Mouse (Mus musculus) thymus, postnatal 0 days (tissue): ENCODE data around the gene Noxo1. TPM values are rescaled to one million over a fixed set of nuclear protein-coding genes. Genes with fewer than 3 reads are reported as not detected.
"Not testable (repeated sequence)": the region's sequence is repeated elsewhere in the genome, so short reads cannot be mapped to it uniquely, and the experiment has no call there.

ENCODE experiments used
- DNase-seq: peaks from one replicate; pipeline ENCODE4 v3.0.0-alpha.2; 2015; ENCODE audit warnings: low spot score
- polyA plus RNA-seq: library from polyadenylated mRNA; unstranded; fragments of >200 nt; fragmentation: Nextera tagmentation; extraction: Ambion mirVana; gene quantifications from 2 replicates; pipeline ENCODE4 v1.2.1, GENCODE M21; 2015

Noxo1 gene
- polyA plus RNA-seq: 2.3 and 3.0 TPM in 2 replicates

DNA sequence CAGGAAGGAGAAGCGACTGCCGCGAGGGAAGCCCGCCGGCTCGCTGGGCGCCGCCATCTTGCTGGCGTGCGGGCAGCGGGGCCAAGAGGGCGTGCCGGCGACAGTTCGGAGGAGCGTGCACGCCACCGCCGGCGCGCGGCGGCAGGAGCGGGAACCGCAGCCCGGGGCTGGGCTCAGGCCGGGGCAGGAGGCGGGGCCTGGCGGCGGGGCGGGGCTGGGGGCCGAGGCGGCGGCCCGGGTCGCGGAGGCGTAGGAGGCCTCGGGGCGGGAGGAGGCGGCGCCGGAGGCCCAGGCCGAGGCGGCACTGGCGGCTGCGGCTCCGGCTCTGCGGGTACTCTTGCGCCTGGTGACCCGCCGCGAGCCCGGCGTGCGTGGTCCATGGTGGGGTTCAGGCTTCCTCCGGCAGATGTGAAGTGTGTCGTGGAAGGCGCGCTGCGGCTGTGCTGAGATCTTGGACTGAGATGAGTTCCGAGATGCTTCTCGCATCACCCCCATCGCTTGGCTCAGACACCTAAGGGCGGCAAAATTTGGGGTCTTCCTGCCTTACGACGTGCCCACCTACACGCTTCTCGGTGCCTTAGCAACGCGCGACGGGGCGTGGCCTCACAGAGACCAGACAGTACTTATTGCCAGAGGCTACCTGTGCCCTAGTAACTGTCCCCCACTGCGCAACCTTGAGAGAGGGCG is at the start of gene Noxo1, which contains the start of gene Gfer:
TSS of gene Noxo1 (plus strand) at position 224 of the 687 bp plus-strand sequence.
TSS of gene Gfer (minus strand) at position 146 of the 687 bp plus-strand sequence.
- DNase-seq: peak; percentile 79

DNA sequence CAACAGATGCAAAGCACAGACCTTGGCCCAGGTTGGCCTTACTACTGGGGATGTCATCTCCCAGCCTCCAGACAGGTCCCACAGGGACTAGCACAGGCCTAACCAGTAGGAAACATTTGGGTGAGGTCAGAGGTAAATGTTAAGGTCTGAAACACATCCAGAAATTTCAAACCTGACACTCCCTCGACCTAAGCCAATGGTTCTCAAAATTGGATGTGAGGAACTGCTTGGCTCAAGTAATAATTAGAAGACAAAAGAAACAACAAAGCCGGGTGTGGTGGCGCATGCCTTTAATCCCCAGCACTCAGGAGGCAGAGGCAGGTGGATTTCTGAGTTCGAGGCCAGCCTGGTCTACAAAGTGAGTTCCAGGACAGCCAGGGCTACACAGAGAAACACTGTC is 49.7 kb upstream of the Noxo1 start:
- DNase-seq: no peak

DNA sequence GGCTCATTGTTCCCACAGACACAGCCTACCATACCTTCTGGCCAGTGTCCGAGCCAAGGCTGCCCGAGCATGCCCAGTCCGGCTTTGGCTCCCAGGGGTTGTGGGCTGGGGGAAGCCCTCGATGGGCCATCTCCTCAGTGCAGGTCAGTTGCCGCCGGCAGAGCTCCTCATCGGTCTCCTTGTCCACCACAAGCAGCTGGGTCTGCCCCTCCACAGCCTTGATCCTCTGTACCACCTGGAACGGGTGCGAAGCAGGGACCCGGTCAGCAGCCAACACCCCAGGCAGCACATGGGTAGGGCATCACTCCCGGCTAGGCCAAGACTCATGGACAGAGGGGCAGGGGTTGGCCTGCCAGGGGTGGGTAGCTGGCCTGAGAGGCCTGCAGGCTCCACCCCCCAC is 48.5 kb upstream of the Noxo1 start:
- no peak for DNase-seq

DNA sequence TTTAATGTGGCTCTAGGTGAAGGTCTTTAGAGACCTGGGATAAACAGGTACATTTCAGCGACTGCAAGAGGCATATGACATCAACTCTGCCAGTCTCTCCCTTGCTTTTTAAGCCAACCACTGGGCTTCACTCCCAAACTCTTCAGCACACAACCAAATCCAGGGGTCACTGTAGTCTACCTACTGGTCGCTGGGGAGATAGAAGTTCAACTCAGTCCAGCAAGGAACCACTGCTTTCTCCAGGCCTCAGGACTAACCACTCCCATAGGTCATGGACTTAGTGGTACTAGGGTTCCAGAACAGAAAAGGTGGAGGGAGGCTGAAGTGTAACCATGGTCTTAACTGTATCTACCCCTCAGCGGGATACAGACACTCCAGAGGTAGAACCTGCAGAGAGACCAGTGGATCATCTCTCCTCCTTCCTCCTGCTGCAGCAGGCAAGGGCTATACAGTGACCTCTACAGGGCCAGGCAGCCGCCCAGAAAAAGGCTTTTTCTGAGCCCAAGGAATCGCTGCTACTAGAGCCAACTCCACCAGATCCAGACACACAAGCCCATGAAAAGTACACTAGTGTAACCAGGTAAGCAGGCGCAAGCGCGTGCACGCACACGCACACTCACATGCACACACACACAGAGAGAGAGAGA is 47.2 kb upstream of the Noxo1 start:
- no peak for DNase-seq

DNA sequence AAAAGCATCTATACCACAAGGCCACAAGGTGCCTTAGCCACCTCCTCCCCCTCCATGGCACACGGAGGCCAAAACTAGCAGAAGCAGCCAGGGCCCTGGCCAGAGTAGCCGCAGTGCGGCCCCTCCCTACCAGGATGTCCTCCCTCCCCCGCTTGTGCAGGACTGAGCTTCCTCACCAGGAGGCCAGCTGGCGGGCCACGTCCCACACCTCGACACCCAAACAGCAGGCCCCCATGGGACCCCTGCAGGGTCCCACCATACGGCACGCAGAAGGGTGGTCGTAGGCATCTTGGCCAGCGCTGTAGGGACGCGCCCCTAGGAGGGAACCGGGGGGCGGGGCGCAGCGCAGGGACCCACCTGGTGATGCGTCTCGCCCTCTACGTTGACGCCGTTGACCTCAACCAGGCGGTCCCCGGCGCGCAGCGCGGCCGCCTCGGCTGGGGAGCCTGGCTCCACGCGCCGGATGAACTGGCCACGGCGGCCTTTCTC is 46.4 kb upstream of the Noxo1 start:
- DNase-seq: no peak

DNA sequence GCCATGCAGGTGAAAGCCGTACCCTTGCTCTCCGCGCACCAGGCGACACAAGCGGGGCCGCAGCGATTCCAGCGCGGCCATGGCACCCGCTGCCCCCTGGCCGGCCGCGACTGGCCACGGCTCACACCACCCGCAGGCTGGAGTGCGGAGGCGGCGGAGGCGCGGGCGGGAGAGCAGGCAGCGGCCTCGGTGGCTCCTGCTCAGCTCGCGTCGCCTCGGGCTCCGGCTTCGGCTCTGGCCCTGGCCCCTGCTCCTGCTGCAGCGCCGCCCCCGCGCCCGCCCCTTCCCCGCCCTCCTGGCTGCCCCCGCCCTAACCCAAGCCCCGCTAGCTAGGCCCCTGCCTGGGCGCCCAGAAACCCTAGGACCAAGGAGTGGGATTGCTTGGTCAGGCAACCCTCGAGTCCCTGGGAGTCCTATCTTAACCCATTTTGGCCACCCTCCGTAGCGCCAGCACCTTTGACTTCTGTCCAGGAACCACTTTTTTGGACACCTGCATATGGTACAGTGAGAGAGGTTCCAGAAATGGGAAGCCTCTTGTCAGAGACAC is 45.9 kb upstream of the Noxo1 start, which contains the start of gene Slc9a3r2:
TSS of gene Slc9a3r2 (minus strand) at position 258 of the 547 bp plus-strand sequence.
- DNase-seq: peak; percentile 27

DNA sequence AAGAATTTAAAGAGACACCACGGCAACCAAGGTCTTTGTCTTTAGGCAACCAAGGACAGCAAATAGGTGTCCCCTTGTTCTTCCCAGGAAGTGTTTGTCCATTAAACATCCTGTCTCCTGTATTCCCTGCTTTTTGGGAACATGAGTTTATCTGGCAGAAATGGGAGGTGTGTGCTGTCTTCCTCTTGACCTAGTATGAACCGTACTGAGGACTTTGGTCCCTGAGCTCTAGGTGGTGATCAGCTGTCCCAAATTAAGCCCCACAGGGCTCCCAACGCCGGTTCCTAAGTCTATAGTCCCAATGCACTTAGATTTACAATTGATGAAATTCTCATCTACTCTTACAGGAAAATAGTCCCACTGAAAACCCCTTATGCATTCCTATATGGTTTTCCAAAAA is 45.3 kb upstream of the Noxo1 start:
- DNase-seq: no peak

DNA sequence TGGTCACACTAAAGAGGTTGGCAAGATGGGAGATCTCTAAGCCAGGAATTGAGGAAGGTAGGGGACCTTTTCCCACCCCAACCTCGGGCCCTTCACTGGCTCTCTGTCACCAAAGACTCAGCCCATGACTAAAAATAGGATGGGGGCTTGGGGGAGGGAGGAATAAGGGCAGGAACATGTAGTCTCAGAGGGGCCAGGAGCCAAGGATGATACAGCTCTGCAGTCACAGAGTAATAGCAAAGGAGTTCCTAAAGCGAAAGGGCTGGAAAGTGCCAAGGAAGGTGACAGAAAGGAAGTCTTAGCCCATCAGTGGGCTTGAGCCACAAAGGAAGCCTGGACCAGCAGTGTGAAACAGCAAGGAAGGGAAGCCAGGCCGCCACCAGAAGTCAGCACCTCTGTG is 44.2 kb upstream of the Noxo1 start:
- no peak for DNase-seq

DNA sequence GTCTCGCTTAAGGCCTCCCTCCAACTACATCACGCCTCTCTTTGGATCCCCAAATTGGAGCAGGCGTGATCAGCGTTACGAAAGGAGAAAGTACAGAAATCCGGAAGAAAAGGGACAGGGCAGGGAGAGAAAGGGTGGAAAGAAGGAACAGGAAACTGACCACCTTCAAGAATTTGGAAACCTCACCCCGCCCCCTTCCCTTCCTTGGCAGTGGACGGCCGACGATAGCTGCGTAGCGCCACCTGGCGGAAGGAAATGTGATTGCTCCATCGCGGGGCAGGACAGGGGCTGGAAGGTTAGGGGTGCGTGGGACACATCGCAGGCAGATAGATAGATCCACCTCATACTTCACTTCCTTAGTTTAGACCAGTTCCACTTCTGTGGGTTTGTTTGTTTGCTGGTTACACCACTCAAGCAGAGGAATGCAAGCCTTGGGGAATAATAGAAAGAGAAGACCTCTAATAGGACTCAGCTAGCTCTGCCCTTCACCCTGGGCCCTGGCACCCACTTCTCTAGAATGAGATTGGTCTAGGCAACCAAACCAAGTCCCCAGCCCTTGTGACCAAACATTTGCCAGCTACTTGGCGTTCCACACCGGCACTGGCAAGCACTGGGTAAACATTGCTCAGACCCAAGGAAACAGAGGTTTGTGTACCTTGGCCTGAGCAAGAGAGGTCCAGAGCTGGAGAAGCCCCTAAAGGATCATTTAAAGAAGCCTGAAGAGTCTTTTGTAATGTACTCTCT is 41.9 kb upstream of the Noxo1 start:
- DNase-seq: peak; percentile 81

DNA sequence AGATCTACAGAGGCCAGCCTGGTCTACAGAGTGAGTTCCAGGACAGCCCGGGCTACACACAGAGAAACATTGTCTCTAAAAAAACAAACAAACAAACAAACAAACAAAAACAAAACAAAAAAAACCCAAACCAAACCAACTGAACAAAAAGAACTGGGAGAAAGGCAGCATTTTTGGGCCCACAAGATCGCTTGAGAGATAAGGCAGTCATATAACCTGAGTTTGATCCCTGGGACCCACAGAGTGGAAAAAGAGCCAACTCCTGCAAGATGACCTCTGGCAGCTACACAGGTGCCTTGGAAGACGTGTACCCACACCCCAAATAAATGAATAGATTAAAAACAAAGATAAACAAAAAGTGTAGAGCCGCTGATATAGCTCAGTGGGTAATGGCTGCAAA is 41.1 kb upstream of the Noxo1 start:
- no peak for DNase-seq

DNA sequence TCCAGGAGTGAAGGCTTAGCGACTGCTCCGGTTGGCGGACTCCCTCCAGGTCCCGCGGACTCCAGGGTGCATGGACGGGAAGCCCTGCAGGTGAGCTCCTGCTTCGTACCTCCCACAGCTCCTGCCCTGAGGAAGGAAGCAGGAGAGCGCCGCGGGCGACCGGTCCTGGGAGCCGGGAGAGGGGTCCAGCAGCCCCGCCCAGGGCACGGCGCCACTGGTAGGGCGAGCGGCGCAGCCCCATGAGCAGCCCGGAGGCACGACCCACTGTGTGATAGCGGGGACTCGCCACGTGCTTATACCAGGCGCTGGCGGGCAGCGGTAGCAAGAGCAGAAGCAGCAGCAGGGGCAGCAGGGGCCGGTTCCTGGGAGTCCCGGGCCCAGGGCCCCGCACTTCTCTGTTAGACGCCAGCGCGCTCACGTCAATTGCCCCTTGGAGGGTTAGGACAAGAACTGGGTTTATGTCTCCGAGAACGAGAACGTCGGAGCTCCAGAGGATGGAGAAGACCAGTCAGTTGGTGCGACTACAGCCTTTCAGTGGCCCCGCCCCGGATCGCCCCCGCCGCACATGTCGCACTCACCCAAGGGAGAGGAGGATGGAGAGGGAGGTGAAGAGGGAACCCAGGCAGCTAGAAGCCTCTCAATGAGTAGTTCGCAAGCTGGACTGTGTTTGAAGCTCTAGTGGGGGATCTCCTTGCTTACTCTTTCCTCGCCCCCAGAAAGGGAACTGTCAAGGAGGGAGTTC is 37.8 kb upstream of the Noxo1 start, which contains the start of gene Npw:
TSS of gene Npw (minus strand) at position 441 of the 742 bp plus-strand sequence.
- DNase-seq: peak; percentile 19

DNA sequence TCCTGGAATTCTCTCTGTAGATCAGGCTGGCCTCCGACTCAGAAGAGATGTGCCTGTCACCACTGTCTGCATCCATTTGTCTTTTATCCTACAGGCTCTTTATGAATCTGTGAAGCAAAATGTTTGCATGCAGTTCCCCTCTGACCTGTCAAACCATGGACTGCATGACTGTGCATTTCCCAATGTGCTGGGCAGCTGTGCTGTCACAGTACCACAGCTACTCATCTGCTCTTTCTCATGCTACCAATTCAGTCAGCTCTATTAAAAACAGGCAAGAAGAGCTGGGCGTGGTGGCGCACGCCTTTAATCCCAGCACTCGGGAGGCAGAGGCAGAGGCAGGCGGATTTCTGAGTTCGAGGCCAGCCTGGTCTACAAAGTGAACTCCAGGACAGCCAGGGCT is 29.0 kb upstream of the Noxo1 start:
- DNase-seq: not testable (repeated sequence)

DNA sequence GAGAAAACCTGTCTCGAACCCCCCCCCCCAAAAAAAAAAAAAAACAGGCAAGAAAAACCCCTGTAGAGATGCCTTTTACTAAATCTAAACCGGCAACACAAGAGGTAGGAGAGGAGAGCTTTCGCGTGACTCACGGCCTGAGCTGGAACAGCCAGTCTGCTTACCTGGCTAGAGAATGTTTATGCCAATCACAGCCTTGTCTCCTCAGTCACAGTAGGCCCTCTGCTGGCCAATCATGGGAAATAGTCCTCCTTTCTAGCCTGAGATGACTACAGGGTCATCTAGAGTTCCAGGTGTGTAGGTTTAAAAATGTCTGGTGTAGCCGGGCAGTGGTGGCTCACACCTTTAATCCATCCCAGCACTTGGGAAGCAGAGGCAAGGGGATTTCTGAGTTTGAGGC is 28.6 kb upstream of the Noxo1 start:
- DNase-seq: peak; percentile 65

DNA sequence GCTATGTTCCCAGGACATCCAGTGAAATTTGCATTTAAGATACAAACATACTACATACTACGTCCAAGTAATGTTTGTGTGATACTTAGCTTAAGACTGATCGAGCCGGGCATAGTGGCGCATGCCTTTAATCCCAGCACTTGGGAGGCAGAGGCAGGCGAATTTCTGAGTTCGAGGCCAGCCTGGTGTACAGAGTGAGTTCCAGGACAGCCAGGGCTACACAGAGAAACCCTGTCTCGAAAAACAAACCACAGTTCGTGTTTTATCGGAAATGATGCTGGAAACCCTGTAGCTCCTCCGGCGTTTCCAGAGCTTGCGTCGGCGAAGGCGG is 26.9 kb upstream of the Noxo1 start:
- not testable (repeated sequence) for DNase-seq

DNA sequence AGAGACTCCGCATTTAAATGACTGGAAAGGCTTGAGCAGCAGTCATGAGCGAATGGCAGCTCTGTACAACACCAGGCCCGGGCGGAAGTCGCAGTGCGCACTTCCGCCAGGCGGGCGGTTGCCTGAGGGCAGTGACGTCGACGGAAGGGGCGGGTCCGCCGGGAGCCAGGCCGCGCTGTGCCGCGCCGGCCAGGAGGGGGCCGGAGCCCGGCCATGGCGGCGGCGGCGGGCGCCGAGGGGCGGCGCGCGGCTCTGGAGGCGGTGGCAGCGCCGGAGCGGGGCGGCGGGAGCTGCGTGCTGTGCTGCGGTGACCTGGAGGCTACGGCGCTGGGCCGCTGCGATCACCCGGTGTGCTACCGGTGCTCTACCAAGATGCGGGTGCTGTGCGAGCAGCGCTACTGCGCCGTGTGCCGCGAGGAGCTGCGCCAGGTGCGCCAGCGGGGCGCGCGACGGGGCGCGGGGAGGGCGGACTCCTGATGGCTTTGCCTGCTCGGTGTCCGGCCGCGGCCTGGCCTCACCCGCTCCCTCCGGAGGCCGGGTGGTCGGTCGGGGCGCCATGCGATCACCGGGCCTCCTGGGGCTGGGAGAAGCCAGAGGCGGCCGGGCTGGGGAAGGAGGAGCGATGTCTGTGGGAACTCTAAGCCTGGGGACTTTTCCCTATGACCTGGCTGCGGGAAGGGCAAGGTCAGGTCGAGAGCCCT is 26.3 kb upstream of the Noxo1 start, which contains the start of gene Zfp598:
TSS of gene Zfp598 (plus strand) at position 143 of the 701 bp plus-strand sequence.
- DNase-seq: peak; percentile 95

DNA sequence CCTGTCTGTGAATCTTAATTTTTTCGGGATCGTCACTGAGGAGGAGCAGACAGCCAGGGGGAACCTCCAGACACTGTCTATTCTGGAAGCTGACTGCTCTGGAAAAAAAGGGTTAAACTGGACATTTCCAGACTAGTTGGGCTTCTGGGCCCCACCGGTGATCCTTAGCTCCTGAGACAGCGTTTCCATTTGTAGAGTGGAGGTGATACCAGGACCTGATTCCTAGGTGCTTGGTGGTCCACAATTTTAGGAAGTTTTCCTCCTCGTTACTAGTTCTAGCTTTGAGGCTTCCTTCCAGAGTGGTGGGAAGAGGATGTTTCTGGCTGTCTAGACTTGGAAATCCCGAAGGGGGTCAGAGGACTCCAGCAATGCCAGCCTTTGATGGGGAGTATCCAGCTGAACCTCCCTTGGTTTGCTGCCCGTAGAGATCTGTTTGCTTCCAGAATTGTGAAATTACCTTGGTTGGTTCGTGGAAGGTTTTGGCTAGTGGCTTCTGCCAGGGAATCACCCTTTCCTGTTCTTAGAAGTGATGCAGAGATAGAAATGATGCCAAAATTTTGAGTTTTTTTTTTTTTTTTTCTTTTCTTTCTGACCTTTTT is 25.7 kb upstream of the Noxo1 start:
- no peak for DNase-seq

DNA sequence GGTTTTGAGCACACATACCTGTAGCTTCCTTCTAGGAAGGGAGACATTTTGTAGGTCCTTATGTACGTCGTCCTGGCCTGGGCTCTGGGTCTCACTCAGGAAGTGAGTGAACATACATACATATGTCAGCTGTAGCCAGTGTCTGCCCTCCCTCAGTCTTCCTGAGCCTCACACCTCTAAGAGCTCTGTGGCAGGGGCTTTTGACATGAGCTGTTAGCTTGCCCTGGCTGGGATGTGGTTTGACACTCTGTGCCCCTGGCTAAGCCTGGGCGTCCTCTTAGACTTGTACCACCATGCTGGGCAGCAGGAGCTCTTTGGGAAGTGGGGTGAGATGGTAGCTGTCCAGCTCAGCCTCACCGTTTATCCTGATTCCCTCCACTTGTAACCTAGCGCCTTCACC is 24.7 kb upstream of the Noxo1 start:
- no peak for DNase-seq

DNA sequence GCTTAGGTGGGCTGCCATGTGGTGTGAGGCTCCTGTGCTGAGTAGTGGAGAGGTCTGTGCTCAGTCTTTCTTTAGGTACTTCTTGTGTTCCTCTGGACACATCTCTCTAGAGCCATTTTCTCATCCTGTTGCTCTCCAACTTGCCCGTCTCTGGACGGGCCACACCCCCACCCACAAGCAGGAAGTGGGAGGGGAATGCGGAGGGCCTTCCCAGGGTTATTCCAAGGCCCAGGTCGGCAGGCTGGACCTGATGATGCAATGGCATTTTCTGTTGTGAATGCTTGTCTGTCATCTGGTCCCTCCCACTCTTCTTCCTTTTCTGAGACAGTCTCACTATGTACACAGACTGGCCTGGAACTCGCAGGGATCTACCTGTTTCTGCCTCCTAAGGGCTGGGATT is 23.9 kb upstream of the Noxo1 start:
- DNase-seq: no peak

DNA sequence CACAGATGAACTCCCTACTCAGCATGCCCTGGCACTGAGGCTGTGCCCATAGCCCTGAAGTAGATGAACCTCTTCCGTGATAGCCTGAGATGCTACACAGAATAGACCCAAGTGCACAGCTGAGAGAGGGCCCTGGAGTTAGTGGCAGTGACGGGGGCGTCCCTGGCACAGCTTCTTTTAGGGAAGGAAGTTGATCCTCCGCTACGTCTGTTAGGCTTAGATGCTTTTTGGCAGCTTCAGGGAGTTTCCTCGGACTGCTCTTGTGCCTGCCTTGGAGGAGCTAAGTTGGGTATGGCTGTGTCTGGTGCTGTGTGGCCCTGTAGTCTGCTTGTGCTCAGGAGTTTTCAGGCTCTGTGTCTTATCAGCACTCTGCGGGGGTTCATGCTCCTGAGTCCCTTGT is 21.8 kb upstream of the Noxo1 start:
- DNase-seq: no peak

DNA sequence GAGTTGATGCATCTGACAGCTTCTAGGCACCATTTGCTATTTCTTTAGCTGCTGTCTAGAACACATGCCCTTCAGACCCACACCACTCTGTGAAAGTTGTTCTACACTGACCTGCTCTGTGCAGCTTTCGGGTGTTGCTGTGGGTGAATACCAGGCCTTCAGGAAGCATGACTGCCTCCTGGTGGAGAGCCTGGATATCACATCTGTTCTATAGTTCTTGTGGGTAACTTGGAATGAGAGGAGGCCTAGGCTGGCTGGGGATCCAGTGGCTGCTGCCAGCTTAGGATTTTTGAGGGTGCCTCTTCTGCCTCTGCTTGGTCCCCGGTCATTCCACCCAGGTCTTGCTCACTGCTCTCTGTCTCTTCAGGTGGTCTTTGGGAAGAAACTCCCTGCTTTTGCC is 19.8 kb upstream of the Noxo1 start:
- peak; percentile 78 for DNase-seq
